Mouse (Mus musculus): ENCODE data around the gene Map4k2. TPM values are rescaled to one million over a fixed set of nuclear protein-coding genes. Genes with fewer than 3 reads are reported as not detected.

The Map4k2 gene
- polyA plus RNA-seq, 1 experiment from 2014 or later = 21.2 TPM

DNA sequence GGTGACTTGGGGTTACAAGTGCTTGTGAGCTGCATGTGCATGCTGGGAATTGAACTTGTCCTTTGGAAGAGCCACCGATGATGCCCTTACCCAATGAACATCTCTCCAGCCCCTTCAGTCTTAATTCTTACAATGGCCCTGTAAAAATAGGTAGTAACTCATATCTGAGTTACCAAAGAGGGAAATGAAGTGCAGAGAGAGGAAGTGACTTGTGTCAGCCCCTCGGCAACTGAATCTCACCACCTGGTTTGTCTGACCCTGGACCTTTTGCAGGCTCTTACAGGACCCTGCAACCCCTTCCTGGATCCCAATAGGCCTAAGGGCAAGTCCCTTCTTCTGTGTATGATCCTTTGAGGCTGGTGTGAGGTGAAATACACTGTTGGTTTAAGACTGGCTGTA lies 11.2 kb downstream of the Map4k2 start:
- Histone ChIP-seq H3K4me3 (replicated peaks; ENCODE audit: low read length) (no peak overlapping the region), H3K36me3 (ENCODE audit: control insufficient read depth, insufficient read depth) (peaks cover 2% of the 10 kb centered on the region), H3K27me3 (replicated peaks; ENCODE audit: control insufficient read depth, insufficient read depth, low read length) (no peaks in the 10 kb centered on the region), H3K4me1 (replicated peaks; ENCODE audit: control insufficient read depth, insufficient read depth, low read length) (no peaks in the 10 kb centered on the region), H3K9me3 (ENCODE audit: control insufficient read depth, low read length) (no peaks in the 10 kb centered on the region), H3K9ac (replicated peaks; ENCODE audit: low read depth, low read length) (no peak overlapping the region), H3K27ac (ENCODE audit: low read length) (no peak overlapping the region), H3K4me2 (ENCODE audit: low read length) (no peak overlapping the region)
- WGBS = 91% methylated on average over 2 of the region's 2 CpGs
- ATAC-seq = no peak

DNA sequence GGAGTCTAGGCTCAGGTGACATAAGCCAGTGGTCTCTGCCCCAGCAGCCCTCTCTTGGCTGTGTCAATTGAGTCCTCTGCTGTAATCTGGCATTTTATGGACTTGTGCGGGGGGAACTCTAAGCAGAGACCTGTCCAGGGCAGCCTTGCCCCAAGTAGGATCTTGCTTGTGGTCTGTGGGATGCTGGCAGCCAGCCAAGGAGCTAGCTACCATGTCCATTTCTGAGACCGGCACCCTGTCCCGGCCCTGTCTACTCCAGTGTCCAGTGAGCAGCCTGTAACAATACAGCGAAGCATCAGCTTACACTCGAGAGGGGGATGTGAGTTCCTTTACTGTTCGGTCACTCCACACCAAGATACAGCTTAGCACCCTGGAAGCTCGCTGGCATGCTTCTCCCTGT lies 13.1 kb downstream of the Map4k2 start:
- Histone ChIP-seq H3K4me2 (ENCODE audit: low read length) (no peak overlapping the region), H3K9ac (replicated peaks; ENCODE audit: low read depth, low read length) (no peak overlapping the region), H3K9me3 (ENCODE audit: control insufficient read depth, low read length) (no peaks in the 10 kb centered on the region), H3K4me1 (replicated peaks; ENCODE audit: control insufficient read depth, insufficient read depth, low read length) (no peaks in the 10 kb centered on the region), H3K36me3 (ENCODE audit: control insufficient read depth, insufficient read depth) (no peaks in the 10 kb centered on the region), H3K27ac (ENCODE audit: low read length) (no peak overlapping the region), H3K4me3 (replicated peaks; ENCODE audit: low read length) (no peak overlapping the region), H3K27me3 (replicated peaks; ENCODE audit: control insufficient read depth, insufficient read depth, low read length) (no peaks in the 10 kb centered on the region)
- WGBS = 79% methylated on average over 7 of the region's 7 CpGs
- no peak for ATAC-seq

DNA sequence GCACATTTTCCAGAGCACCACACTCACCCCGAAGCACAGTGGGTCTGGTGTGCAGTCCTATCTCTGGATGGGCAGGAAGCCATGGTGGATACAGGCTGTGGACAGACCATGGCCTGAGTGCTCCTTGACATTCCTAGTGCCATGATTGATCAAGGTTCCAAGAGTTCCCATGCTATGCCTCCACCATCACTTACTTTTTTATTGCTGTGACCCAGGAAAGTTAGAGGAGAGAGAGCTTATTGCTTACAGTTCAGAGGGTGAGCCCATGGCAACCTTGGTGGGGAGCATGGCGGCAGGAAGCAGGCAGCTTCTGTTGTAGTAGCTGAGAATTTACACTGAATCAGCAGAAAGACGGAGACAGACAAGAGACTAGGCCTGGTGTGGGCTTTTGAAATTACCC lies 20.4 kb downstream of the Map4k2 start:
- 95% methylated on average over 3 of the region's 3 CpGs for WGBS
- H3K9me3 ChIP-seq (ENCODE audit: control insufficient read depth, low read length) = no peaks in the 10 kb centered on the region

DNA sequence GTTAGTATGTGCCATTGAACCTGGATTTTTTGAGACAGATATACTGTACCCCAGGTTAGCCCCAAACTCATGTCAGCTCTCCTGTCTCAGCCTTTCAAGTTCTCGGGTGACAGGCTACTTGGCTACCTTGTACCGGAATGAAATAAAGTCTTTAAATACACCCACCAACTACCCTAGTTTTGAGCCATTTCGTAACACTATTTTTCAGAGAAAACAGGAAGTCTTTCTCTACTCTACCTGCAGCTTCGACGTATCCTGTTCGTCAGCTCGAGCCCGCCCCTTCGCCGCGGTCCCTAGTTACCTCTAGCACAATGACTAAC lies 22.1 kb downstream of the Map4k2 start:
- Histone ChIP-seq H3K4me3 (replicated peaks; ENCODE audit: low read length) (peak overlapping the region; percentile 96), H3K4me2 (ENCODE audit: low read length) (peak overlapping the region; percentile 55), H3K9ac (replicated peaks; ENCODE audit: low read depth, low read length) (peak overlapping the region; percentile 36; the same call in 1 of the 2 replicates), H3K9me3 (ENCODE audit: control insufficient read depth, low read length) (no peaks in the 10 kb centered on the region), H3K27ac (ENCODE audit: low read length) (peak overlapping the region; percentile 61), H3K27me3 (replicated peaks; ENCODE audit: control insufficient read depth, insufficient read depth, low read length) (no peaks in the 10 kb centered on the region), H3K36me3 (ENCODE audit: control insufficient read depth, insufficient read depth) (peaks cover 19% of the 10 kb centered on the region), H3K4me1 (replicated peaks; ENCODE audit: control insufficient read depth, insufficient read depth, low read length) (peaks cover 27% of the 10 kb centered on the region)
- no peak for ATAC-seq
- 2% methylated on average over 11 of the region's 11 CpGs for WGBS

More for the DNA sequence above, 20.4 kb downstream of the Map4k2 start:
- Histone ChIP-seq H3K9ac (replicated peaks; ENCODE audit: low read depth, low read length) (no peak overlapping the region), H3K27me3 (replicated peaks; ENCODE audit: control insufficient read depth, insufficient read depth, low read length) (no peaks in the 10 kb centered on the region), H3K4me2 (ENCODE audit: low read length) (no peak overlapping the region), H3K4me1 (replicated peaks; ENCODE audit: control insufficient read depth, insufficient read depth, low read length) (peaks cover 17% of the 10 kb centered on the region), H3K36me3 (ENCODE audit: control insufficient read depth, insufficient read depth) (peaks cover 5% of the 10 kb centered on the region; the same call in 1 of the 2 replicates), H3K27ac (ENCODE audit: low read length) (no peak overlapping the region), H3K4me3 (replicated peaks; ENCODE audit: low read length) (no peak overlapping the region)
- no peak for ATAC-seq

DNA sequence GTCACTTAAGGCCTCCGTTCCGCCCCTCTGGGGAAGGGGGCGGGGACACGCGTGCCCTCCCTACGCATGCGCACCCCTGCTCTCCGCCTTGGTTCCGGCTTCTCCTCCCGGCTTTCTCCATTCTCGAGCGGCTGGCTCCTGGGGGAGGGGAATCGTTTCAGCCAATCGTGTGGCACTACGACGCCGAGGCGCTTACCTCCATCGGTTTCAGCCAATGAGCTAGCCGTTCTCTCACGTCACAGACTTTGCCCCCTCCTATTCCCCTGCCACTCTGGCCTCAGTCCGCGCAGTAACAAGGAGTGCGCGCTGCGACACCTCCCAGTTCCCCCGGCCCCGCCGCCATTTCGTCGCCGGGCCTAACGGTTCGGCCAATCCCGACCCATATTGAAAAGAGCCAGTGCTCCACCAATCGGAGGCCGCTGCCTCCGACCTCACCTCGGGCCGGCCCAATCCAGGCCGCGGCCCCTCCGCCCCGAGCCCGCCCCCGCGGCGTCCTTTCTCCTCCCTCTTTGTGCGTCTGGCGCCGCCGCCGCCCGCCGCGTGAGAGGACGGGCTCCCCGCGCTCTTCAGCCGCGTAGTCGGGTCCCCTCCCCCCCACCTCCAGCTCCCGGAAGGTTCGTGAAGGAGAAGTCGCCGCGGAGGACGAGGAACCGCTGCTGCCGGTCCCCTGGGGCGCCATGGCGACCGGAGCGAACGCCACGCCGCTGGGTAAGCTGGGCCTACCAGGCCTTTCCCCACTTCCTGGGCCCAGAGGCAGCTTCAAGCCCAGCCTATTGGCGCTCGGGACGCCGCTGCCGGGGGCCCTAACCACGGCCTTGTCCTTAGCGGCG lies 22.7 kb downstream of the Map4k2 start, which contains the start of gene Sf1:
Sf1 (plus strand) TSS at position 280 of the 830 bp plus-strand sequence.
- 1% methylated on average over 80 of the region's 85 CpGs for WGBS
- peak; percentile 98 for ATAC-seq
- no peaks in the 10 kb centered on the region for H3K9me3 ChIP-seq (ENCODE audit: control insufficient read depth, low read length)
- peak within 1 kb of the TSS; percentile 96 for H3K4me2 ChIP-seq (ENCODE audit: low read length)
- peak within 1 kb of the TSS; percentile 96 for H3K4me3 ChIP-seq (replicated peaks; ENCODE audit: low read length)
- H3K27ac ChIP-seq (ENCODE audit: low read length) = peak within 1 kb of the TSS; percentile 99
- H3K36me3 ChIP-seq (ENCODE audit: control insufficient read depth, insufficient read depth) = peaks cover 24% of the 10 kb centered on the region
- peak within 1 kb of the TSS; percentile 89 for H3K9ac ChIP-seq (replicated peaks; ENCODE audit: low read depth, low read length)
- H3K27me3 ChIP-seq (replicated peaks; ENCODE audit: control insufficient read depth, insufficient read depth, low read length) = no peaks in the 10 kb centered on the region
- H3K4me1 ChIP-seq (replicated peaks; ENCODE audit: control insufficient read depth, insufficient read depth, low read length) = peaks cover 27% of the 10 kb centered on the region

DNA sequence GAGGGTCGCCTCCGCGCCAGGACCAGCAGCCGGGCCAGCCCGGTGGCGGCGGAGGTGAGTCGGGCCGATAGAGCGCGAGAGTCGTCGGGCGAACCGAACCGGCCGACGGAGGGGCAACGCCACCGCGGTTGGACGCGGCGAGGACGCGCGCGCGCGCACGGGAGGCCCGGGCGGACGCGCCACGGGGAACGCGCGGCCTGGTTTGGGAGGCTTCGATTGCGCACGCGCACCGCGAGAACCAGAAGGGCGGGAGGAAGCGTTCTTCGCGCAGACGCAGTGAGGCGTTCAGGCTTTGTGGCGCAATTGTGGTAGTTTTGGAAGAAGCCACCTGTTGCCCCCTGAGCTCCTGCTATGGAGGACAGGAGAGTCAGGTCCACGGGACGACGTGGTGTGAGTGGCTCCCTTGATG lies 23.4 kb downstream of the Map4k2 start:
- H3K27ac ChIP-seq (ENCODE audit: low read length) = peak overlapping the region; percentile 99
- peak; percentile 0; the same call in 1 of the 2 replicates for ATAC-seq
- H3K36me3 ChIP-seq (ENCODE audit: control insufficient read depth, insufficient read depth) = peaks cover 28% of the 10 kb centered on the region
- peak overlapping the region; percentile 89 for H3K9ac ChIP-seq (replicated peaks; ENCODE audit: low read depth, low read length)
- peak overlapping the region; percentile 96 for H3K4me3 ChIP-seq (replicated peaks; ENCODE audit: low read length)
- H3K9me3 ChIP-seq (ENCODE audit: control insufficient read depth, low read length) = no peaks in the 10 kb centered on the region
- peaks cover 27% of the 10 kb centered on the region for H3K4me1 ChIP-seq (replicated peaks; ENCODE audit: control insufficient read depth, insufficient read depth, low read length)
- peak overlapping the region; percentile 96 for H3K4me2 ChIP-seq (ENCODE audit: low read length)
- no peaks in the 10 kb centered on the region for H3K27me3 ChIP-seq (replicated peaks; ENCODE audit: control insufficient read depth, insufficient read depth, low read length)
- under 1% methylated on average over 55 of the region's 55 CpGs for WGBS

DNA sequence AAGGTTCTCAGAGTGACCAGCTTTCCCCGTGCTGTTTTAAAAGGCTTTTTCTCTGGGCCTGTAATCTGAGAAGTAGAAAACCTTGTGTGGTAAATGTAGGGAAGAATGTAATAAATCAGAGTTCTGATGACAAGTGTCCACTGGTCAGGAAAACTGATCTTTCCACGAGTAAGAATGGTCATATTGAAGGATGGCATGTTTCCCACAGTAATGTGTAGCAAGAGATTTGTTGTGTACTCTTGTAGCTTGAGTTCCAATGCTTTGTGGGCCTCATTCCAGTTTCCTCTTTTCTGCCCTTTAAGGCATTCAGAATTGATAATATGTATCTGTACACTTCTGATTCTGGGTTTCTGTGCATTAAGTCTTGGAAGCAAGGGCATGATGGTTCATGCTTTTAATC lies 23.9 kb downstream of the Map4k2 start:
- Histone ChIP-seq H3K36me3 (ENCODE audit: control insufficient read depth, insufficient read depth) (peaks cover 28% of the 10 kb centered on the region), H3K9me3 (ENCODE audit: control insufficient read depth, low read length) (no peaks in the 10 kb centered on the region), H3K27ac (ENCODE audit: low read length) (no peak overlapping the region), H3K4me2 (ENCODE audit: low read length) (peak overlapping the region; percentile 96), H3K27me3 (replicated peaks; ENCODE audit: control insufficient read depth, insufficient read depth, low read length) (no peaks in the 10 kb centered on the region), H3K9ac (replicated peaks; ENCODE audit: low read depth, low read length) (peak overlapping the region; percentile 89; the same call in 1 of the 2 replicates), H3K4me1 (replicated peaks; ENCODE audit: control insufficient read depth, insufficient read depth, low read length) (peaks cover 27% of the 10 kb centered on the region), H3K4me3 (replicated peaks; ENCODE audit: low read length) (peak overlapping the region; percentile 96)
- WGBS = 0% methylated on average over 2 of the region's 2 CpGs
- no peak for ATAC-seq

DNA sequence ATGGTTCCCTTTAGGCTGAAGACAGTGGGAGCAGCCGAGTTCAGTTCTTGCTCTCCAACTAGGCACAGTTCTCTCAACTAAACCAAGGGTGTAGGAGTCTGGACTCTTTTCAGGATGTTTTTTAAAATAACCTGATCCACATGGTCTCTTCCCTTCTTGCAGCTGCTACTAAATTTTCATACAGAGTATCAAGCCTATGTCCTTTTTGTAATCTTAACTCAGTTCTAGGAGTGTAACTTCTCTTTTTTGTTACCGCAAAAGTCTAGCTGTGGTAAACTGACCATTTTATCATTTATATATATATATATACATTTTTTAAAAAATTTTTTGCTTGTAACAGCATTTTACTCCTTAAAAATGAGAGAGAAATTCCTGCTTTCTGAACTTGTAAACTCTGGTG lies 29.2 kb downstream of the Map4k2 start:
- Histone ChIP-seq H3K27me3 (replicated peaks; ENCODE audit: control insufficient read depth, insufficient read depth, low read length) (no peaks in the 10 kb centered on the region), H3K27ac (ENCODE audit: low read length) (no peak overlapping the region), H3K9me3 (ENCODE audit: control insufficient read depth, low read length) (no peaks in the 10 kb centered on the region), H3K36me3 (ENCODE audit: control insufficient read depth, insufficient read depth) (peaks cover 69% of the 10 kb centered on the region), H3K4me1 (replicated peaks; ENCODE audit: control insufficient read depth, insufficient read depth, low read length) (peaks cover 16% of the 10 kb centered on the region), H3K9ac (replicated peaks; ENCODE audit: low read depth, low read length) (no peak overlapping the region), H3K4me2 (ENCODE audit: low read length) (no peak overlapping the region), H3K4me3 (replicated peaks; ENCODE audit: low read length) (no peak overlapping the region)
- no peak for ATAC-seq
- 89% methylated on average over 2 of the region's 2 CpGs for WGBS

DNA sequence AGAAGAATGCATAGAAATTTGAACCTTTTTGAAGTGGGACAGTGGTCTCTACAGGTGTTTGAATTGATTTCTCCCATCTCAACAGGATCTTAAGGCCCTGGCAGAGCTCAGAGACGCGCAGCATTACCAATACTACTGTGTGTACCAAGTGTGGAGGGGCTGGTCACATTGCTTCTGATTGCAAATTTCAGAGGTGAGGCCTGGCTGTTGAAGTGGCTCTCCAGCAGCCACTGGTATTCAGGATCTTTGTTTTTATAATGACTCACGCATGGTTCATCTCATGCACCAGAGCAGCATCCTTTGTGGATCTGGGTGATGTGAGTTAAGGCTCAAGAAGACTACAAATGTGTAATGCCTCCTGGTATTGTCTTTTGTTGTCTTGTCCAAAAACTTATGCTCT lies 31.5 kb downstream of the Map4k2 start:
- Histone ChIP-seq H3K4me1 (replicated peaks; ENCODE audit: control insufficient read depth, insufficient read depth, low read length) (peaks cover under 1% of the 10 kb centered on the region; the same call in 1 of the 2 replicates), H3K4me2 (ENCODE audit: low read length) (no peak overlapping the region), H3K9me3 (ENCODE audit: control insufficient read depth, low read length) (no peaks in the 10 kb centered on the region), H3K27me3 (replicated peaks; ENCODE audit: control insufficient read depth, insufficient read depth, low read length) (no peaks in the 10 kb centered on the region), H3K27ac (ENCODE audit: low read length) (no peak overlapping the region), H3K4me3 (replicated peaks; ENCODE audit: low read length) (no peak overlapping the region), H3K36me3 (ENCODE audit: control insufficient read depth, insufficient read depth) (peaks cover 73% of the 10 kb centered on the region), H3K9ac (replicated peaks; ENCODE audit: low read depth, low read length) (no peak overlapping the region)
- ATAC-seq = no peak
- WGBS = 93% methylated on average over 3 of the region's 3 CpGs
